Mouse (Mus musculus) v-Abl transformed pro-B cells (cell line): ENCODE measurements around the gene Fibcd1.

Source experiments
- in situ Hi-C, 2 experiments: fragments of 400-800 bp; cut with MboI; formaldehyde crosslinking; loops; one replicate each; pipeline ENCODE4 v1.15.1; 2025; ENCODE audit not compliant: unreplicated experiment in 2 of 2

The Fibcd1 gene

DNA sequence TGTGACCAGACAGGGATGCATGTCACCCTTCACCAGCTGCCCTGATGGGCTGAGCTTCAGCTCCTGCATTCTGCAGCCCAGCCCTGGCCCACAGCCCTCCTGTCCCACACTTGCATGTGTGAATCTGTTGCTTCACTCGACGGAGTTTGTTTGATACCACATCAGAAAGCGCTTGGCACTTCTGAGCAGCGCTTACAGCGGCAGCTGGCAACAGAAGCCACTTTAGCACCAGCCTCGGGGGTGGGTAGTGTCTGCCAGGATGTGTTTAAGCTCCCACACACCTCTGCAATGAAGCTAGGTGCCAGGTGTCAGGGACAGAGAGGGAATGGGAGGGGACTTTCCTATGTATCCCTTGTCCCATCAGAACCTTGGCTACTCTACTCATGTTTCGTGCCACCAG, 31.1 kb downstream of the Fibcd1 start:
- in situ Hi-C loops, result loop anchor here (5.0 to 10.0 kb wide), 3 partner anchors 73 to 320 kb away; partner anchors contain the start of gene Lamc3 (in 2 of the 2)

DNA sequence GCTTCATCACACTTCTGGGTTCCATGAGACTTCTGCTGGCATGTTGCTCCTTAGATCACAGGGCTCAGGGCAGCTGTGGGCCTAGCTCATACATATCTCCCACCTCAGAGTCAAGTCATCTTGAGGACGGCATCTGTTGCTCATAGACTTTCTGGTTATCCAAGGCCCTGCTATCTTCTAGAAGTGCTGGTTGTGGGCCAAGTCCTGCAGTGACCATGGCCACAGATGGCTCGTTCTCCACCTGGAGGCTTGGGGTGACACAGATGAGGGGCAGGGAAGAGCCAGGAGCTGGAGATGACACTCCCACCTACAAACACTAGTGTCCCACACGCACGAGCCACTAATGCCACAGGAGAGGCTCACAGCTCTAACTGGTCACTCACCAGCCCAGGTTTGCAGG, 32.2 kb downstream of the Fibcd1 start:
- in situ Hi-C loops, result loop anchor here (10.0 kb wide), 1 partner anchor 321 kb away; no protein-coding TSS in a partner anchor

- in situ Hi-C loops, result loop anchor here (10.0 kb wide), 1 partner anchor 323 kb away; no protein-coding TSS in a partner anchor
Observed at GRCm38 (mm10) chr2:31811086-31811958, 34.5 kb downstream of the Fibcd1 start.

GRCm38 (mm10) chr2:31810444-31810843, 35.4 kb downstream of the Fibcd1 start, which contains the start of gene Qrfp:
TSS of gene Qrfp (minus strand) at chr2:31810580.
- in situ Hi-C loops, result loop anchor here (10.0 kb wide), 1 partner anchor 324 kb away; no protein-coding TSS in a partner anchor

GRCm38 (mm10) chr2:31809358-31809740, 36.5 kb downstream of the Fibcd1 start:
- in situ Hi-C loops, result no loop called here

- in situ Hi-C loops, result no loop called here
Observed at GRCm38 (mm10) chr2:31808410-31809357, 37.1 kb downstream of the Fibcd1 start.

GRCm38 (mm10) chr2:31806639-31807382, 39.0 kb downstream of the Fibcd1 start:
- in situ Hi-C loops, result no loop called here

DNA sequence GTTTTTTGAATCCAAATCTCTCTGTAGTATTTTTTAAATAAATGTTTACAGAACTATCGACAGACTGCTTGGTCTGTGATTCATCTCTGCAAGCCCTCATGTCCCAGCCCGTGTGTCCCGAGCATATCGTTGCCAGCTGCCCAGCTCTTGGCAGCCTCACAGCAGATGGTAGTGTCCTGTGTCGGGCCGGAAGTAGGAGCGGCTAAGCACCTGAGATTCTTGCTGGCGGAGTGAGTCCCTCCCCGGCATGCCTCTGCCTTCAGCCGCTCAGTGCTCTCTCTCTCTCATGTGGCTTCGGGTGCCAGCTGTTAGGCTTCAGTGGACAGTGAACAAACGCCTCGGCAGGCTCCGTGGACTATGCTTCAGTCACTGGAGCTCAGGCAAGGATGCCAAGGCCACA, 42.3 kb downstream of the Fibcd1 start:
- in situ Hi-C loops, result no loop called here

GRCm38 (mm10) chr2:31802811-31803210, 43.0 kb downstream of the Fibcd1 start:
- in situ Hi-C loops, result no loop called here

DNA sequence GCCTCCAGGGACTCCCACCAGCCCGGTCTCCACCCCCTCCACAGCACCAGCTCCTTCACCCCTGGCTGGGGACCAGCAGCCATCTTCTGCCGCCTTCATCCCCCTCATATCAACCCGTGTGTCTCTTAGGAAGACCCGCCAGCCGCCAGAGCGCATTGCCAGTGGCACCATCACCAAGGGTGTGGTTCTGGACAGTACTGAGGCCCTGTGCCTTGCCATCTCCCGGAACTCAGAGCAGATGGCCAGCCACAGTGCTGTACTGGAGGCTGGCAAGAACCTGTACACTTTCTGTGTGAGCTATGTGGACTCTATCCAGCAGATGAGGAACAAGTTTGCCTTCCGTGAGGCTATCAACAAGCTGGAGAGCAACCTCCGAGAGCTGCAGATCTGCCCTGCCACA, 44.4 kb downstream of the Fibcd1 start:
- in situ Hi-C loops, result no loop called here

DNA sequence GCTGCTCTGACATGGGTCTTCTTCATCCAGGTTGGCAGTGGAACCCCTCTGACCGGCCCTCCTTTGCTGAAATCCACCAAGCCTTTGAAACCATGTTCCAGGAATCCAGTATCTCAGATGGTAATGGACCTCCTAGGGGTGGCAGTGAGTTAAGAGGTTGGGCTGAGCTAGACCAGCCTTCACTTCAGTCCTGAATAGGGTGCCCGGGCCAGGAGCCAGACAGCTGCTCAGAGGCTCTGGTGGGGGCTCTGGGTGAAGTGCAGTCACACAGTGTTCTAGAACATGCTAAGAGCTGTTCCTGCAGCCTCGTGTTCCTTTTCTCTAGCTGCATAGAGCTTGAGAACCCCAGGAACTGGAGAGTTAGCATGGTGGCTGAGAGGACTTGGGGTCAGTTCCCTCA, 48.9 kb downstream of the Fibcd1 start:
- in situ Hi-C loops, result no loop called here

DNA sequence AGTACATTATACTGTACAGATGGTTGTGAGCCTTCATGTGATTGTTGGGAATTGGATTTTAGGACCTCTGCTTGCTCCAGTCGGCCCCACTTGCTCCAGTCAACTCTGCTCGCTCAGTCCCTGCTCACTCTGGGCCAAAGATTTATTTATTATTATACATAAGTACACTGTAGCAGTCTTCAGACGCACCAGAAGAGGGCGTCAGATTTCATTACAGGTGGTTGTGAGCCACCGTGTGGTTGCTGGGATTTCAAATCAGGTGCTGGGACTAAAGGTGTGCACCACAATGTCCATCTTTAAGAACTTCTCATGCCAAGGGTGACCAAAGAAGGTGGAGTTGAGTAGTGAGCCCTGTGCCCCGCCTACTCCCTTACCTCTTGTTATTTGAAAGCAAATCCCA, 53.2 kb downstream of the Fibcd1 start:
- in situ Hi-C loops, result no loop called here

DNA sequence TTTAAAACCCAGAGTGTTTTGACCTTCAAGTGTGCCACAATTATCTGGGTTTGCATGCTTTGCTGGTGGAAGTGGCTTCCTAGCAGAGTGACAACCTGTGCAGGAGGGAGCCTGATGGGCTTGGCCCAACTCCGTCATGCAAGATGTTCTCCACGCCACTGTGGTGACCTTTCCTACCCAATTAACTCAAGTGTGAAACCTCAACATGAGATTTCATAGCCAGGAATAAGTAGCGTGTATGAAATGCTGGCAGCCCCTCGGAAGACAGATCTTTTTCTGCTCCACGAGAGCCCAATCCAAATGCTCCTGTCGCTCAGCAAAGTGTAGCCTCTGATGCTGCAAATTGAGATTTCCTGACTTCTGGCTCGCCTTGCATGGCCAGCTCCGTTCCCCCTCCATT, 54.5 kb downstream of the Fibcd1 start:
- in situ Hi-C loops, result no loop called here

DNA sequence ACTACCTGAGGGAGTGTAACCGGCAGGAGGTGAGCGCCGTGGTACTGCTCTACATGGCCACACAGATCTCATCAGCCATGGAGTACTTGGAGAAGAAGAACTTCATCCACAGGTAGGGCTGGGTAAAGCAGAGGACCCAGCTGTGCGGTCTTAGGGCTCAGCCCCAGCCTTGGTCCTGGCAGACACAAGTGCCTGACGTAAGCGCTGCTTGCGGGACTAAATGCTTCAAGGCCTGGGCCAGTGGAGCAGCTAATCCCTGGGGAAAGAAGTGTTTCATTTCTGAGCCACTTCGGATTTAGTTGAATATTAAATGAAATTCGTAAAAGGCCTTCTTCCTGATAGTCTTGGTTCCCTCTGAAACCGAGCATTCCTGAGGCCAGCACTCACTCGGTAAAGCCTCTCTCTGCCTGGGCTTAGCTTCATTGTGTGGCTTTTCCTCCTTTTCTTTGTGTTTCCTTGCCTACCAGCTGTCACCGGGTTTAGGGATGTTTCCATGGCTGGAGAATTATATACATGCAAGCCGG, 55.0 kb downstream of the Fibcd1 start:
- in situ Hi-C loops, result no loop called here

DNA sequence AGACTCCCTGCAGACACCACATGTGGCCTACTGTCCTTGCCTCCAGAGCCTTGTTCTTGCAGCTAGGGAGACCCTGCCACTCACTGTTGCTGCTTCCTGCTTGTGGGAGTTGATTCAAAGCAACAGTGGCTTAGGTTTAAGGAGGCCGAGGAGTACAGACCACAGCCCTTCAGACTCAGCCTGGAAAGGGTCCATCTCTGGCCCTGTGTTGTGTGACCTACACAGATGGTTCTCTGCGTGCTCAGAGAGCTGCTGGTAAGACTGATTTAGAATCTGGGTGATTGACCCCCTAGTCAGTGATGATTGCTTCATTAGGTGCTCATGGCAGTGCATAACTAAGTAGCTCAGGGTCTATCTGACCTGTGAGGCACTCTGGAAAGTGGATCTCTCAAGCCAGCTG, 56.6 kb downstream of the Fibcd1 start:
- in situ Hi-C loops, result loop anchor here (5.0 to 10.0 kb wide), 4 partner anchors 98 to 346 kb away; partner anchors contain the start of genes Abl1 (in 2 of the 2) and Lamc3 (in 1 of the 2)

- in situ Hi-C loops, result loop anchor here (5.0 to 10.0 kb wide), 4 partner anchors 99 to 347 kb away; partner anchors contain the start of genes Abl1 (in 2 of the 2) and Lamc3 (in 1 of the 2)
Observed at GRCm38 (mm10) chr2:31788227-31788626, 57.6 kb downstream of the Fibcd1 start.

DNA sequence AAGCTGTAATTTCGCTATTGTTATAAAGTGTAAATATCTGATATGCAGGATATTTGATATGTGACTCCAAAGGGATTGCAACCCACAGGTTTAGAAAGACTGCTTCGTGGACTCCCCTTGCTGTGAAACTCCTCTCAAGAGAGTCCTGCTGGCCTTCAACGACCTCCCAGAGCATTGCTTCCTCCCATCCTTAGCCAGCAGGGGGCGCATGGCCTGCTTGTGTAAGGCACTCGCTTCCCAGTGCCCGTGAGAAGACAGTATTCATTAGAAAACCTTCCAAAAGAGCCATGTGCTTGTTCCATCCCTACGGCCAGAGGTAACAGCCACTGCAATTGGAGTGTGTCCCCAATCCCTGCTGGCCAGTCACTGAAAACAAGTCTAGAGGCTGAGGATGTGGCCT, 58.8 kb downstream of the Fibcd1 start:
- in situ Hi-C loops, result loop anchor here (5.0 to 10.0 kb wide), 4 partner anchors 100 to 348 kb away; partner anchors contain the start of genes Abl1 (in 2 of the 2) and Lamc3 (in 1 of the 2)

- in situ Hi-C loops, result loop anchor here (5.0 to 10.0 kb wide), 4 partner anchors 98 to 350 kb away; partner anchors contain the start of genes Abl1 (in 2 of the 2) and Lamc3 (in 1 of the 2)
Observed at GRCm38 (mm10) chr2:31785074-31785473, 60.7 kb downstream of the Fibcd1 start.

GRCm38 (mm10) chr2:31782958-31783602, 62.7 kb downstream of the Fibcd1 start:
- in situ Hi-C loops, result loop anchor here in 1 of 2 experiments (10.0 kb wide), 1 partner anchor 352 kb away; no protein-coding TSS in a partner anchor
